Mouse (Mus musculus) liver, adult 2 months (tissue): ENCODE results near the gene Trabd2b. TPM values are rescaled to one million over a fixed set of nuclear protein-coding genes. Genes with fewer than 3 reads are reported as not detected.

Experiments
- DNase-seq: peaks from one replicate; pipeline ENCODE4 v3.0.0-alpha.2; 2011; ENCODE audit warnings: low read depth, low spot score; ENCODE audit errors: extremely low read depth
- H3K27ac ChIP-seq: fragments of 200-500 bp; replicated peaks from 2 replicates; pipeline ENCODE4 v1.5.1; 2012; ENCODE audit warnings: low read depth, mild to moderate bottlenecking, control low read depth, inconsistent platforms, low read length; ENCODE audit not compliant: insufficient read depth
- H3K27me3 ChIP-seq: fragments of 200-500 bp; 2 replicates; pipeline ENCODE4 v1.6.1; 2012; ENCODE audit warnings: mild to moderate bottlenecking, moderate library complexity, low read length, inconsistent platforms; ENCODE audit not compliant: control insufficient read depth, insufficient read depth
- H3K36me3 ChIP-seq: fragments of 200-500 bp; 2 replicates; pipeline ENCODE4 v1.6.1; 2012; ENCODE audit warnings: low read length, inconsistent platforms; ENCODE audit not compliant: control insufficient read depth, insufficient read depth
- H3K4me1 ChIP-seq: fragments of 200-500 bp; 2 replicates; pipeline ENCODE4 v1.6.1; 2011; ENCODE audit warnings: low read length; ENCODE audit not compliant: control insufficient read depth, insufficient read depth
- H3K4me3 ChIP-seq: fragments of 200-500 bp; 2 replicates; pipeline ENCODE4 v1.5.1; 2011; ENCODE audit warnings: low read depth, mild to moderate bottlenecking, control low read depth, low read length, moderate library complexity; ENCODE audit not compliant: insufficient read depth
- H3K79me2 ChIP-seq: fragments of 200-500 bp; 2 replicates; pipeline ENCODE4 v1.6.1; 2012; ENCODE audit warnings: inconsistent platforms, mild to moderate bottlenecking, low read length, moderate library complexity; ENCODE audit not compliant: control insufficient read depth, insufficient read depth
- H3K9ac ChIP-seq: fragments of 200-500 bp; 2 replicates; pipeline ENCODE4 v1.6.1; 2012; ENCODE audit warnings: low read depth, mild to moderate bottlenecking, control low read depth, inconsistent platforms, low read length
- CTCF ChIP-seq: fragments of 200-500 bp; IDR thresholded peaks from 2 replicates; pipeline ENCODE4 v1.5.1; 2011; ENCODE audit warnings: low read depth, low read length, control low read depth
- POLR2A ChIP-seq: fragments of 200-500 bp; IDR thresholded peaks from 2 replicates; pipeline ENCODE4 v1.6.1; 2011; ENCODE audit warnings: low read length, control low read depth; ENCODE audit not compliant: insufficient read depth; ENCODE audit errors: extremely low read depth
- WGBS: fragments of 180-500 bp; shearing (Covaris S2); methylation state at CpG from one replicate; pipeline ENCODE4 v1.1.7; 2018; 5-methylcytosine and 5-hydroxymethylcytosine counted together
- polyA plus RNA-seq: library from polyadenylated mRNA; depleted of rRNA; stranded (reverse); fragments of >200 nt; gene quantifications from 2 replicates; pipeline ENCODE4 v1.2.3, GENCODE M21; 2012
- total RNA-seq: library from RNA; depleted of rRNA; stranded (reverse); fragments of >200 nt; gene quantifications from 2 replicates; pipeline ENCODE4 v1.2.3, GENCODE M21; 2014

Gene Trabd2b
- total and polyA plus RNA-seq, 2 experiments, result 0.09 to 0.10 TPM

- H3K27ac ChIP-seq, result no peak overlapping the region
- no peaks in the 10 kb centered on the region for H3K4me1 ChIP-seq
- no peaks in the 10 kb centered on the region for H3K79me2 ChIP-seq
- no peaks in the 10 kb centered on the region for H3K27me3 ChIP-seq
- 67% methylated on average over 6 of the region's 6 CpGs for WGBS
- H3K4me3 ChIP-seq, result no peak overlapping the region
- no peak for DNase-seq
- no peaks in the 10 kb centered on the region for H3K36me3 ChIP-seq
- H3K9ac ChIP-seq, result no peak overlapping the region
- TF ChIP-seq CTCF (no peak), POLR2A (no peak)
These were observed 151.2 kb downstream of the Trabd2b start for GRCm38 (mm10) chr4:114557731-114558130.

DNA sequence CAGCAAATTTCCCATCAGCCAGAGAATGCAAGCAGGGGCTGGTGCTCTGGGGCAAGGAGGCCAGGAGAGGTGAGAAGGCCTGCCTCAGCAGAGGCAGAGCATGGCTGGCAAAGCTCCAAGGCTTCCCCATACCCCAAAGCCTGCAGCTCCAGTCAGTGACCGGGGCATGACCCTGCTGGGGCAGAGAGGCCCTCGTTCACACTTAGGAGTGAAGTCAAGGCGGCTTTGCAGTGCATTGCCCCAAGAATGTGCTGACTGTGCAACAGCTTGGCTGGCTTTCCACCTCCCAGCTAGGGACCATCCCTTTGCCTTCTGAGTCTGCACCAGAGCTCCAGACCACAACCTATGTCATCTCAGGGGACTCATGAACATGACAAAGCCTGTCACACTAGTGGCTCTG, 152.0 kb downstream of the Trabd2b start:
- Histone ChIP-seq H3K4me1 (no peaks in the 10 kb centered on the region), H3K27me3 (no peaks in the 10 kb centered on the region), H3K4me3 (no peak overlapping the region), H3K36me3 (no peaks in the 10 kb centered on the region), H3K79me2 (no peaks in the 10 kb centered on the region), H3K9ac (no peak overlapping the region), H3K27ac (no peak overlapping the region)
- TF ChIP-seq POLR2A (no peak), CTCF (no peak)
- 57% methylated on average over 3 of the region's 3 CpGs for WGBS
- DNase-seq, result no peak

GRCm38 (mm10) chr4:114560638-114561216, 154.2 kb downstream of the Trabd2b start:
- H3K4me3 ChIP-seq, result no peak overlapping the region
- H3K27ac ChIP-seq, result no peak overlapping the region
- no peaks in the 10 kb centered on the region for H3K79me2 ChIP-seq
- H3K4me1 ChIP-seq, result no peaks in the 10 kb centered on the region
- no peak for DNase-seq
- H3K36me3 ChIP-seq, result no peaks in the 10 kb centered on the region
- TF ChIP-seq CTCF, result no peak
- TF ChIP-seq POLR2A, result no peak
- no peak overlapping the region for H3K9ac ChIP-seq
- 84% methylated on average over 17 of the region's 17 CpGs for WGBS
- no peaks in the 10 kb centered on the region for H3K27me3 ChIP-seq

DNA sequence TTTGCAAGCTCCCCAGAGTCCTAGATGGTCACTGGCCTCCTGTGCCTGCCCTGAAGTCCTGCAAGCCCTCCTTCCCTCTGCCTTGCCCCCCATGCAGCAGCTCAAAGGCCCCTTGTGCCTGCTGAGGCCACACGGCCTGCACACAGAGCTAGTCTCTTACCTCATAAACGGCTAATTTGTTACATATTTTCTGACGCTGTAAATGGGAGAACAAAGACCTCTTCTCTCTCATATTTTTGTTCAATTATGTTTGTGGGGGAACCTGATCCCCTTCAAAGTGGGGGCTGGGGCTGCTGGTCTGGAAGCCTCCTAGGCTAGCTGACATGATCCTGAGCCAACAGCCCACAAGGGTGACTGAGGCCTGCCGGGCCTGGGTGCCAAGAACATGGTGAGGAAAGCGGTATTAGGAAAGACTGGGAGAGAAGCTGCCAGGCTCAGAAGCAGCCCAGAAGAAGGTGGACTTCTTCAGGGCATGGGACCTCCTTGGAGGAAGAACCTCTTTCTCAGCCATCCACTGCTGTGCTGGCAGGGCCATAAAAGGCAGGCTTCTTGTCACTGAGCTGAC, 157.7 kb downstream of the Trabd2b start:
- Histone ChIP-seq H3K4me1 (no peaks in the 10 kb centered on the region), H3K9ac (no peak overlapping the region), H3K4me3 (no peak overlapping the region), H3K27me3 (no peaks in the 10 kb centered on the region), H3K27ac (no peak overlapping the region), H3K79me2 (no peaks in the 10 kb centered on the region), H3K36me3 (no peaks in the 10 kb centered on the region)
- no peak for DNase-seq
- 82% methylated on average over 5 of the region's 5 CpGs for WGBS
- TF ChIP-seq CTCF (no peak), POLR2A (no peak)

- WGBS, result 57% methylated on average over 6 of the region's 6 CpGs
These were observed 161.1 kb downstream of the Trabd2b start for GRCm38 (mm10) chr4:114567594-114567993.

DNA sequence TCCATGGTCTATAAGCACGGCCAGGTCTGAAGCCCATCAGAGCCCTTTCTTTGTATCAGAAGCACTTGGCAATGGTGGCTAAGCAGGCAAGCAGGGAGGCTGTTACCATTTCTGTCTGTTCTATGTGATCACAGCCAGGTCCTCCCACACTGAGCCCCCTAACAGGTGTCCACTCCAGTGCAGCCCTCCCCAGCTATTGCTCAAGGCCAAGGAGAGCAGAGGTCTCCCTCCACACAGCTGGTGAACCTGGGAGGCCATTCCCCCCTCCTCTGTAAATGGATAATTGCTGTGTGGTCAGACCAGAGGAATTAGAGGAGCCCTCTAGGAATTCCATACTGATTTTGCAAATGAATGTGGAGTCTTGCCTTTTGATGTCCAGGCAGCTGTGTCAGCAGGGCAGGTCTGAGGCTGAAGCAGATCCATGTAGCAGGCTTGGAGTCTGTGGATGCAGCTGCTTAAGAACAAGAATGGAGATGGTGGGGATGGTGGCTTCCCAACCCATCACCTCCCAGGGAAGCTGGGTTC, 161.6 kb downstream of the Trabd2b start:
- no peaks in the 10 kb centered on the region for H3K36me3 ChIP-seq
- H3K27ac ChIP-seq, result no peak overlapping the region
- H3K4me1 ChIP-seq, result no peaks in the 10 kb centered on the region
- no peaks in the 10 kb centered on the region for H3K79me2 ChIP-seq
- no peak for TF ChIP-seq POLR2A
- no peak for TF ChIP-seq CTCF
- H3K27me3 ChIP-seq, result no peaks in the 10 kb centered on the region
- 70% methylated on average over 1 of the region's 1 CpGs for WGBS
- no peak for DNase-seq
- no peak overlapping the region for H3K9ac ChIP-seq
- no peak overlapping the region for H3K4me3 ChIP-seq

More at GRCm38 (mm10) chr4:114567594-114567993, 161.1 kb downstream of the Trabd2b start:
- Histone ChIP-seq H3K36me3 (no peaks in the 10 kb centered on the region), H3K27ac (no peak overlapping the region), H3K4me1 (no peaks in the 10 kb centered on the region), H3K9ac (no peak overlapping the region), H3K79me2 (no peaks in the 10 kb centered on the region), H3K4me3 (no peak overlapping the region), H3K27me3 (no peaks in the 10 kb centered on the region)
- TF ChIP-seq POLR2A, result no peak
- no peak for TF ChIP-seq CTCF
- no peak for DNase-seq
